Mouse (Mus musculus): ENCODE results near the gene 4930404H24Rik.

GRCm38 (mm10) chr2:153445137-153446016, 47.2 kb upstream of the 4930404H24Rik start:
- no peak for TF ChIP-seq POLR2A (IDR thresholded peaks at IDR 0.05; ENCODE audit: extremely low read depth, insufficient read depth, low read length)
- TF ChIP-seq CTCF (IDR thresholded peaks at IDR 0.05; ENCODE audit: extremely low read depth, insufficient read depth, low read length), result no peak

Data from cortical plate, adult 2 months (tissue).